Mouse (Mus musculus): ENCODE results near the gene Ces3b.

The Ces3b gene

DNA sequence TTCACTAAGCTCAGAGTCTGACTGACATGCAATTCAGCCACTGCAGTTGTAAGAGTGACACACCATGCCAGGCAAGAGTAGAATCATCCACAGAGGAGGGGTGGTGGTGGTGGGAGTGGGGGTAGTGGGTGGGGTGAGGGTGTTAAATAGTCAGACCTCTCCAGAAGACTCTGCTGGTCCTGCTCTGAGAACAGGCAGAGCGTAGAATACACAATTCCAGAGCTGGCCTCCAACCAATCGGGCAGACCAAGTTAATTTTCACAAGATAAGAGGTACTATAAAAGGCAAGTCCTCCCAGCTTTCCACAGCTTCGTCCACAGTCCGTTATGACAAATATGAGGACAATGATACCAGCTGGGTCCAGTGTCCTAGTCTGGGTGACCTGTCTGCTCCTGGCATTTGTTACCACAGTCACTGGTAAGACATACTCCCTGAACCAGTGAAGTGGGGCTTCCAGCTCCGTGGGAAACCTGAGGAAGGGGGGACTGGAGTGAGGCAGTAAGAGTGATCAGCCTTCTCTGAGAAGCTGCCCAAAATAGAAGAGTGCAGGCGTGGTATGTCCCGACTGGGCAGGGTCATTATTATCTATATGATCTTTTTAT is at the start of gene Ces3b:
Gene Ces3b, plus strand, starts transcription at position 305 of the 602 bp plus-strand sequence.
- 81% methylated on average over 7 of the region's 7 CpGs for WGBS

DNA sequence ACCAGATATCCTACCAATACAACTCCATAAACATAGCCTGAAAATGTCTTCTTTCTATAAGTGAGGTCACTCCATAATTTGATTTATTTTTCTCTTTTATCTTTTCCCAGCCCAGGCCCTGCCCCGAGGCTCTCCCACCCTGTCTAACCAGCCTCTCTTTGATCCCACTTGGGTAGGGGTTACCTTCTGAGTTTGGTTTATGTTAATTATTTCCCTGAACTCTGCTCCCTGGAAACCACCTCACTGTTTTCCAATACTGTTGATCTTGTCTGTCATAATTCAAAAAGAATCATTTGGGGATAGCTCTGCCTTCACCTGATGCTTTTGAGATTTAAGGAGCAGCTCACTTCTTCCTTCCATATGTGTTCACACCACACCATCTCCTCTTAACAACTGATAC is 40.0 kb upstream of the Ces3b start:
- WGBS: 84% methylated on average over 1 of the region's 1 CpGs

DNA sequence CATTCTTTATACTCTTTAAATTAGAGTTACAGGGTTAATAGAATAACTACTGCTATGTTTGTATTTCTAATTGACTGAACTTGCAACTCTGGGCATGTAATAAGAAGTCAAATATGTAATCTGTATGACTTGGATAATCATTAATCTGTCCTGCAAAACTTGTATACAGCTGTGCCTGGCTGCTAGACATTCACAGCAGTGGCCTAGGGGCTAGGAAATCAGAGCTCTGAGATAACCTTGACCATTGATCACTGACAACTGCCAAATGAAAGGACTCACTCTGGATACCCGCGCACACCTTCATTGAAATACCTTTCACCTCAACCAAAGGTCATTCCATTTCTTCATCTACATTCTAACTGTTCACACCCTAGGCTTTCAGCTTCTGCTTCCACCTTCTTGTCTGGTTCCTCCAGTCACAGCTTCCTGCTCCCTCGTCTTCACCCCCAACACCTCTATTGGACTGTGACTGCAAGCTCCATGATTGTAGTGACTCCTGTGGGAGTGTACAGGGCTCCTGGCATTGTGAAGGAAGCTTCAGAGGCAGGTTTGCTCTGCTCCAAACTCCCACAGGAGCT is 37.6 kb upstream of the Ces3b start:
- 96% methylated on average over 3 of the region's 3 CpGs for WGBS

DNA sequence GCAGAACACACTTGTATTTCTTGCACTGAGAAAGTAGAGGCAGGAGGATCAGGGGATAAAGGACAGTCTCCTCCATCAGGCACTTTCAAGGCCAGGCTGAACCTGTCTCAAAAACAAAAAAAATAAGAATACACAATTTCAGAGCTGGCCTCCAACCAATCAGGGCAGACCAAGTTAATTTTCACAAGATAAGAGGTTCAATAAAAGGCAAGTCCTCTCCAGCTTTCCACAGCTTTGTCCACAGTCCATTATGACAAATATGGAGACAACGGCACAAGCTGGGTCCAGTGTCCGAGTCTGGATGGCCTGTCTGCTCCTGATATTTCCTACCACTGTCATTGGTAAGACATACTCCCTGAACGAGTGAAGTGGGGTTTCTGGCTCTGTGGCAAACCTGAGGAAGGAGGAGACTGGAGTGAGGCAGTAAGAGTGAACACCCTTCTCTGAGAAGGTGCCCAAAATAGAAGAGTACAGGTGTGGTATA is 35.1 kb upstream of the Ces3b start, which contains the start of gene Ces3a:
Gene Ces3a, plus strand, starts transcription at position 231 of the 484 bp plus-strand sequence.
- 82% methylated on average over 3 of the region's 3 CpGs for WGBS

DNA sequence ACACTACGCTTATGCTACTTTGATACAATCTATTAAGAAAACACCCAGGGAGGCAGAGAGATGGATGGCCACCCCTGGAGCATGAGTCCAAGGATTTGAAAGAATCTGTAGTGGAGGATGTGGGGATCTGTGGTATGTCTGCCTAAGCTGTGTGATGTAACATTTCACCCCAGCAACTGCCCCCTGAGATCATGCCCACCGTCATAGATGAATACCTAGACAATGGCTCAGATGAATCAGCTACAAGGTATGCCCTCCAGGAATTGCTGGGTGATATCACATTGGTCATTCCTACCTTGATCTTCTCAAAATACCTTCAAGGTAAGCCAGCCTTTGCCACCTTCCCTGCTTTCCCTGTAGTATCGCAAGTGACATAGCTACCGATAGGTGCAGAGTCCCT is 27.3 kb upstream of the Ces3b start:
- 93% methylated on average over 4 of the region's 4 CpGs for WGBS

DNA sequence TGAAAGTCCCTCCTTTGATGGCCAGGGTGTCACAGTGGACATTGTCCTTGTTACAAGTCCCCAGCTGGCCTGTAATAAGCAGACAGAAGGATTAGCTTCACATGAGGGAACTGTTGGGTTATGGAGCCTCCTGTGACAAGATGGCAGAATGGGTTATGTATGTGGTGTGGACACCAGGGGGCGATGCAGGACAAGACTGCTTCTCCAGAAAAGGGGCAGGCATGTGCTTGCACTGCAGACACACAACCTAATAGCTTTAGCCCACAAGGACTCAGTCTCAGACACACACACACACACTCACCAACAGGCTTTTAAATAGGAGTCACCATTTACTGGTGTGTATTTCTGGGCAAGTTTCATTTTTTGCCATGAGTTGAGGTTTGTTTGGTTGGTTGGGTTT is 16.8 kb upstream of the Ces3b start:
- 0% methylated on average over 1 of the region's 1 CpGs for WGBS

DNA sequence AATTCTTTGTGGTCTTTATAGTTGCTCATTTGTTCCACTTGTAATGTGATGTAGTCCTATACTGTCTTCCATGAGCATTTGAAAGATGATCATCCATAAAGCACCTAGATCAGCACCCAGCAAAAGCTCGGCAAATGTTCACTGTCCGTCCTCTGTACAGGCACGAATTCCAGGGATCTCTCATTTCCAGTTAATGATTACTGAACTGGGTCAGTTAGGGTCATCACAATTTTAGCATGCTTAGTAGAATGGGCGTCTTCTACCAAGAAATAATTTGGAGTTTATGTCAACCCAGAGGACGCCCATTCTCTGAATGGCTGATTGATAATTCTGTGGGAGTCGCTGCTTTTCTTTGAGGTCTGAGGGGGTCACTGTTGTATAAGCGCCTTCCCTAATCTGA is 15.6 kb upstream of the Ces3b start:
- WGBS: 90% methylated on average over 7 of the region's 7 CpGs

DNA sequence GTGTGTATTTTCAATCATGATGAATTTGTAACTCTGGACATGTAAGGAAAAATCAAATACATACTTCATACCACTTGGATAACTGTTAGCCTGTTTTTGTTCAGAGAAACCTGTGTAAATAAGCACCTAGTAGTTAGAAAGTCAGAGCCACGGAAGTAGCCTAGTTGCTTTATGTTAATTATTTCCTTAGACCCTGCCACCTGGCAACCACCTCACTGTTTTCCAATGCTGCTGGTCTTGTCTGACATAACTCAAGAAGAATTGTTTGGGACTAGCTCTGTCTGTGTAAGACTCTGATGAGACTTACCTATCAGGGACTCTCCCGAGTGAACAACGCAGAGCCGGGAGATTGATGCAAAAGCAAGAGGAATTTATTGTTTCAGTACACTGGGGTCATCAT is 7.0 kb upstream of the Ces3b start:
- WGBS: 93% methylated on average over 4 of the region's 4 CpGs

DNA sequence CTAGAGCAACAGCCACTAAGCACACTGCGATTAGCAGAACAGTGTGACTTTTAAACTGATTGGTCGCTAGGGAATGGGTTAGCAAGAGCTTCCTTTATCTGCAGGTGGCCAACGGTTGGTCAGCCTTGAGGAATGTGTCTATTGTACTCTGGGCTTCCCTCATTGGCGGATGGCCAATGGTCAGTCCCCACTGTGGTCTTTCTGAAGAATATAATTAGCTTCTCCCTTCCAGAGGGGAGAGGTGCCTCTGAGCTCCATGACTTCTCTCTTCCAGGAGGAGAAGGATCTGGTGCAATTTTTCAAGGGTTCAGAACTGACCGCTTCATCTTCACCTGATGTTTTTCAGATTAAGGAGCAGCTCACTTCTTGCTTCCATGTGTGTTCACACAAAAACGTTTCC is 6.5 kb upstream of the Ces3b start:
- 70% methylated on average over 6 of the region's 6 CpGs for WGBS

DNA sequence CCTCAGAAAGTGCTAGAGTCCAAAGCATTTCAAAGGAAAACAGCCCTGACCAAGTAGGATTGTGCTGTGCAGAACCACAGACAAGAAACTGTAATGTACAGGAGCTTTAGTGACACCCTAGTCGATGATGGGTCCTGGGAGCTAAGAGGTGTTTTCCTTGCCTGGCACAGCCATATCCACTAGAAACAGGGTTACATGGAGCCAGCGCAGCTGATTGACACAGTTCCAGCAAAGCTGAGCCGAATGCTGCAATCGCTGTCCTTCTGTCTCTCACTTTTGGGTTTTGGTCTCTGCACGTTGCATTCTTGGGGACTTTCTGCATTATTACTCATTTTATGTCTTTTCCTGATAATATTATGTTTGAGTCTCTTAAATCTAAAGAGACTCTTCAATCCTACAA is 5.0 kb upstream of the Ces3b start:
- 86% methylated on average over 5 of the region's 5 CpGs for WGBS

DNA sequence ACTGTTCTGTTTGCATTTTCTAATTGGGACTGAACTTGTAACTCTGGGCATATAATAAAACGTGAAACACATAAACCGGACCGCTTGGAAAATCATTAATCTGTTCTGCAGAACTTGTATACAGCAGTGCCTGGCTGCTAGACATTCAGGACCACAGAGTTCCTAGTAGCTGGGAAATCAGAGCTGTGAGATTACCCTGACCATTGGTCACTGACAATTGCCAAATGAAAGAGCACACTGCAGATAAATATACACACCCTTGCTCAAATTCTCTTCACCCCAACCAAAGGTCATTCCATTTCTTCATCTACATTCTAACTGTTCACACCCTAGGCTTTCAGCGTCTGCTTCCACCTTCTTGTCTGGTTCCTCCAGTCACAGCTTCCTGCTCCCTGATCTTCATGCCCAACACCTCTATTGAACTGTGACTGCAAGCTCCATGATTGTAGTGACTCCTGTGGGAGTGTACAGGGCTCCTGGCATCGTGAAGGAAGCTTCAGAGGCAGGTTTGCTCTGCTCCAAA is 2.7 kb upstream of the Ces3b start:
- WGBS: 77% methylated on average over 5 of the region's 5 CpGs

DNA sequence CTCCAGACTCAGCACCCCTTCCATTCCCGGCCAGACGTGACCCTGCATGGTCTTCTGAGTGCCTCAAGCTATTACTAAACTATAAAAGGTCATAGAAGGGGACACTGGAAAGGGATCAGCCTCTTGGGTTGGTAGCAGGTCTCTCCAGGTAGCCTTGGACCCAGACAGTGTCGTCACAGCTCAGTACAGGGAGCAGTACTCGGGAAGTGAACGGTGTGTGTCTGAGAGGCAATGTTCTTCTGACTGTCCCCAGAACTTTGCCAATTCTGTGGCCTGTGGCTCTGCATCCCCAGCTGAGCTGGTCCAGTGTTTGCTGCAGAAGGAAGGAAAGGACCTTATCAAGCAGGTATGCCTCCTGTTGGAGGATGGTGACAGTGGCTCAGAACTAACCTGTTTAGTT is 4.6 kb downstream of the Ces3b start:
- WGBS: 85% methylated on average over 5 of the region's 5 CpGs

DNA sequence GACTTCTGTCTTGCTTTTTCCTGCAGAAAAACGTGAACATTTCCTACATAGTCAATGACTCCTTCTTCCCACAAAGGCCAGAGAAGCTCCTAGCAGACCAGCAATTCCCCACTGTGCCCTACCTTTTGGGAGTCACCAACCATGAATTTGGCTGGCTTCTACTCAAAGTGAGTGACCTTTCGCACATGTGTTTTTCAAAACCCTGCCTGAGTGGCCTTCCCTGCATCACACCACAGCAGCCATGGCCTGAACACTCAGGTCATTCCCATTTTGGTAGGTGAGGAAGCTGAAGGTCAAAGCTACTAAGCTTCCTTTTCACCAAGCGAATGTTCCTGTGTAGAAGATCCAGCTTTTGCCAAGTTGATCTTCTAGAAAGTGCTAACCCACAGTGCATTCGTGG is 5.0 kb downstream of the Ces3b start:
- WGBS: 84% methylated on average over 4 of the region's 4 CpGs

DNA sequence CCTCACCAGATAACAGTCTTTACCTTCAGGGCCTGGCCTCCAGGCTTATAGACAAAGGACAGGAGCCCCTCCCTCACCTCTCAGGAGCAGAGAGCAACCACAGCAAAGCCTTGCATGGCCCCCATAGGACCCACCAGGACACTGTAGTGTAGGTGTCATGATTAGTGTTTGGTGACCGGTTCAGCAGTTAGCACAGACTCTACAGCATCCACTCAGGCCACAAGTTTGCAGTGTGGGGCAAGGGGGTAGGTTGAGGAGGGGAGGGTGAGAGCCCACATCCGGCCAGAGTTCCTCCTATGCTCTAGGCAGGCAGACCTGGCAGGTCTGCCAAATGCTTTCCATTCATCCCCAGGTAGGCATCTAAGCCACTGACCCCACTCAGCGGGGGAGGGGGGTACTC is 10.4 kb downstream of the Ces3b start:
- WGBS: 84% methylated on average over 3 of the region's 3 CpGs

DNA sequence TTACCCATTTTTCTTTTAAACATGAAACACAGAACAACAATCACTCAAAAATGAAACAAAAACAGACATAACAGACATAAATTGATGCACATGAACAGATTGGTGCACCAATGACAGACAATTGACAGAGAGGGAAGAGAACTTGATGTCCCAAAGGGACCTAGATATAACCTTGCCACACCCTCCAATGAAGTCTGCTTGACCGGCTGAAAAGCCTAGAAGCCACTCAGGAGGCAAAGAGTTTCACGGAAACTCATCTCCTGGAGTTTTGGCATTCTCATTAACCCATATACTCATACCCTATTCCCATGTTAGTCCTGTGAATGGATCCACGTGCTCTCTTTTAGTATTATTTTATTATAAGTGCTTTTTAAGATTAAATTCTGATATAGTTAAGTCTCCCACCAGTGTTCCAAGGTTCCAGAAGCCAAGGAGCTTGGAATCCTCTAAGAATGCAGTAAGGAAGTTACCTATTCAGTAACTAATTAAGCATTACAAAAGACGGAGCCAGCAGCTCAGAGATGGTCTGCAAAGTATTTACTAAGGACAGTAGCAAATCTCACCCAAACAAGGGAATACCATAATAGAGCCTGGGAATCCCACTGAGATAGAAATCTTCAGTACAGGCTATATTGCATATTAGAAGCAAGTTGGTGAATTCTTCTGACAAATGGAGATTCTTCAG is 18.7 kb downstream of the Ces3b start:
- 85% methylated on average over 4 of the region's 4 CpGs for WGBS

DNA sequence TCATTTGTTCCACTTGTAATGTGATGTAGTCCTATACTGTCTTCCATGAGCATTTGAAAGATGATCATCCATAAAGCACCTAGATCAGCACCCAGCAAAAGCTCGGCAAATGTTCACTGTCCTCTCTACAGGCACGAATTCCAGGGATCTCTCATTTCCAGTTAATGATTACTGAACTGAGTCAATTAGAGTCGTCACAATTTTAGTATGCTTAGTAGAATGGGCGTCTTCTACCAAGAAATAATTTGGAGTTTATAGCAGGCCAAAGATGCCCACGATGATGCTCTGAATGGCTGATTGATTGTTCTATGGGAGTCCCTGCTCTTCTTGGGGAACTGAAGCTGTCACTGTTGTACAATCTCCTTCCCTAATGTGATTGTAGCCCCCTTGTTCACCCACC is 20.1 kb downstream of the Ces3b start:
- 88% methylated on average over 5 of the region's 5 CpGs for WGBS

DNA sequence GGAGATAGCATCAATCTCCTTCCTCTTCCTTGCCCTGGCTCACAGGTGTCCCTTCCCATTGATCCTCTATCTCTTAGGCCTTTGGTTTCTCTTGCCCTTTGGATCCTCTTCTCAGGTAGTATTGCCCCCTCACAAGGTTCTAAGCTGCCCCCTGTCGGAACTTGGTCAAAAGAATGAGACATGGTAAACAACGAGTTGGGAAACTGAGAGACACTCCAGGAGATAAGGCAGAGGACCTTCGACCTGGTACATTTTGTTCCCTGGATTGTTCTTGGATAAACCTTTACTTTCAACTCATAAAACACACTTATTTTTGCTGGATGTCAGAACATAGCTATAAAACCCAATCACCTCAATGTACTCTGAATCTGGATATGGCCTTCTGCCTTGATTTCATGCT is 20.7 kb downstream of the Ces3b start:
- 88% methylated on average over 3 of the region's 3 CpGs for WGBS

DNA sequence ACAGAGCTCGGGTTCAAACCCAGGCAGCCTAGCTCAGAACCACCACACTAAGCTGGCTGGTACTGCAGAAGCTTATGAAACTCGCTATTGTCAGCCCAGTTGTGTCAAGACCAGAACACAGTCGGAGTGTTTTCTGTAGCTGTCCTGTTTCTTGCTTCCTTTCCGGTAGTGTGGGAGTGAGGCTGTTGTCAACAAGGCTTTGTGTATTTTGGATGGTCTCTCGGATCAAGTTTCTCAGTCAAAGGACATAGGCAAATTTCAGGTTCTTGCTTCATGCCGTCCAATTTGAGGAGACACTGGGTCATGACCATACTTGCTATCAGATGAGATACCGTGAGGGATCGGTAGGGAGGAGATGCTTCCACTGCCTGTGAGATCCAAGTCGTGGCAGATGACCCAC is 46.3 kb downstream of the Ces3b start:
- WGBS: 85% methylated on average over 9 of the region's 9 CpGs

DNA sequence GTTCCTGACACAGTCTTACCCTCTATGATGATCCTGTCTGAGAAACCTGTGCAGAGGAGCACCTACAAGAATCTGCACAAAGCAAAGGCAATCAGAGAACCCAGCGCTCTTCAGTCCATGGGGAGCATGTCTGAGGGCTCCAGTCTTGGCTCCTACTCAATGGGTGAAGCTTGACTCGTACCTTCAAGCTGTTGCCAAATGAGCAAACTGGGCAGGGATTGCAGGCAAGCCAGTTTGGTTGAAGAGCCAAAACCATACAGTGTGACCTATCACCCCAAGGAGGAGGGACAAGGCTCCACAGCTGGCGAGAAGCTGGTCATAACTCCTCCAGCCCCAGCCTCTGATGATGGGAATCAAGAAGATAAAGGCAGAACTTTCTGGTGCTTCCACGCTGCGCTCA is 48.0 kb downstream of the Ces3b start, which contains the start of gene Ces4a:
Gene Ces4a, plus strand, starts transcription at position 292 of the 400 bp plus-strand sequence.
- 86% methylated on average over 5 of the region's 5 CpGs for WGBS

DNA sequence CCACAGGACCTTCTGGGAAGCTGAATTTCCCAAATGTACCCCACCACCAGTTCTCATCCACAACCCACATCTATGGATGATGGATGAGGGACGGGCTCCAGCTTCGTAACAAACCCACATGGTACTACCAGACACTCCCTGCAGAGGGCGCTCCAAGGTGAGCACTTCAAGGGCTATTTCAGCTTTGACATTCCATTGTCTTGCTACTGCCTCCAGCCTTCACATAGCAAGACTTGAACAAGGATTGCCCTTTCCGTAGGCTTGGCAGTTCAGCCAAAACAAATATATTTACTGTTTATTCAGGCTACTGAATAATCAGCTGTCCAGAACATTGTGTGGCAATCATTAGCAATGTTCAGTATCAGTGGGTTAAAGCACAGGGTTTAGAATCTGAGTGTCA is 54.9 kb downstream of the Ces3b start:
- WGBS: 24% methylated on average over 4 of the region's 4 CpGs

DNA sequence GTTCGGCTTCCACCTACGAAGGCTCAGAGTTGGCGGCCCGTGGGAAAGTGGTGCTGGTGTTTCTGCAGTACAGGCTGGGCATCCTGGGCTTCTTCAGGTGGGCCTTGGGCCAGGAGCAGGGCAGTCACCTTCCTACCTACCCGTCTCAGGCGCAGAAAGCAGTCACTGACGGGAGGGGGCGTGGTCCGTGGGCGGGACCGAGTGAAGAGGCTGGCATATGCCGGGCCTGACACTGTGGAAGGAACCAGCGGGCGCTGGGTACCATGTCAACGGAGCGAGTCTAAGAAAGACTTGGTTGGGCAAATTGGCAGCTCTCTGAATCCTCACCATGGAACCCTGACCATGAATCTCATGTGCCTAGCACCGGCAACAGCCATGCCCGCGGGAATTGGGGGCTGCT is 58.8 kb downstream of the Ces3b start:
- 45% methylated on average over 19 of the region's 19 CpGs for WGBS

All from cerebral cortex, adult 2 months (tissue).